Mouse (Mus musculus): ENCODE data around the gene Bckdha.

Bckdha gene

GRCm38 (mm10) chr7:25658657-25659472, at the start of gene Bckdha, which contains the start of gene Exosc5:
Bckdha (minus strand) TSS chr7:25658981.
Exosc5 (plus strand) TSS chr7:25659164.
- in situ Hi-C loops (cut with MboI, MseI): loop anchor here (5.0 kb wide), 1 partner anchor 37 kb away; no protein-coding TSS in a partner anchor

GRCm38 (mm10) chr7:25707581-25708292, 49.0 kb upstream of the Bckdha start:
- in situ Hi-C loops (cut with MboI, MseI): no loop called here

GRCm38 (mm10) chr7:25706578-25707170, 47.9 kb upstream of the Bckdha start:
- in situ Hi-C loops (cut with MboI, MseI): no loop called here

GRCm38 (mm10) chr7:25705801-25706251, 47.0 kb upstream of the Bckdha start:
- in situ Hi-C loops (cut with MboI, MseI): no loop called here

GRCm38 (mm10) chr7:25704716-25705364, 46.1 kb upstream of the Bckdha start:
- in situ Hi-C loops (cut with MboI, MseI): no loop called here

GRCm38 (mm10) chr7:25703793-25704494, 45.2 kb upstream of the Bckdha start:
- in situ Hi-C loops (cut with MboI, MseI): no loop called here

- in situ Hi-C loops (cut with MboI, MseI): no loop called here
These were observed 43.6 kb upstream of the Bckdha start for GRCm38 (mm10) chr7:25702350-25702749.

- in situ Hi-C loops (cut with MboI, MseI): no loop called here
These were observed 42.0 kb upstream of the Bckdha start for GRCm38 (mm10) chr7:25700732-25701131.

- in situ Hi-C loops (cut with MboI, MseI): loop anchor here (5.0 to 10.0 kb wide), 2 partner anchors 42 to 1395 kb away; no protein-coding TSS in a partner anchor
These were observed 41.1 kb upstream of the Bckdha start for GRCm38 (mm10) chr7:25699851-25700250.

- in situ Hi-C loops (cut with MboI, MseI): loop anchor here (10.0 kb wide), 1 partner anchor 1401 kb away; no protein-coding TSS in a partner anchor
These were observed 35.3 kb upstream of the Bckdha start for GRCm38 (mm10) chr7:25694104-25694503.

- in situ Hi-C loops (cut with MboI, MseI): loop anchor here (10.0 kb wide), 1 partner anchor 1405 kb away; no protein-coding TSS in a partner anchor
These were observed 31.3 kb upstream of the Bckdha start for GRCm38 (mm10) chr7:25690051-25690450.

GRCm38 (mm10) chr7:25689603-25690021, 30.8 kb upstream of the Bckdha start:
- in situ Hi-C loops (cut with MboI, MseI): loop anchor here (10.0 kb wide), 2 partner anchors 1315 to 1405 kb away; partner anchors contain the start of gene Kcnn4

GRCm38 (mm10) chr7:25688810-25689586, 30.2 kb upstream of the Bckdha start:
- in situ Hi-C loops (cut with MboI, MseI): loop anchor here (10.0 kb wide), 1 partner anchor 1314 kb away; the partner anchor contains the start of gene Kcnn4

GRCm38 (mm10) chr7:25687811-25688401, 29.1 kb upstream of the Bckdha start:
- in situ Hi-C loops (cut with MboI, MseI): loop anchor here (10.0 kb wide), 1 partner anchor 1313 kb away; the partner anchor contains the start of gene Kcnn4

GRCm38 (mm10) chr7:25686680-25687531, 28.1 kb upstream of the Bckdha start, which contains the start of gene Tgfb1:
Tgfb1 (plus strand) TSS chr7:25687002.
- in situ Hi-C loops (cut with MboI, MseI): loop anchor here (10.0 kb wide), 1 partner anchor 1312 kb away; the partner anchor contains the start of gene Kcnn4

- in situ Hi-C loops (cut with MboI, MseI): loop anchor here (10.0 kb wide), 1 partner anchor 1311 kb away; the partner anchor contains the start of gene Kcnn4
These were observed 27.2 kb upstream of the Bckdha start for GRCm38 (mm10) chr7:25685926-25686470.

GRCm38 (mm10) chr7:25684659-25685058, 25.9 kb upstream of the Bckdha start:
- in situ Hi-C loops (cut with MboI, MseI): loop anchor here (10.0 kb wide), 1 partner anchor 1310 kb away; the partner anchor contains the start of gene Kcnn4
